Mouse (Mus musculus) liver, embryonic 12.5 days (tissue): ENCODE measurements at regions not wholly inside any gene's neighbourhood (a gene's known extent, or its start where the extent isn't known, plus 50 kb on each side); places are given as distances from the start of the nearest gene placed in this dataset.
"Not testable (repeated sequence)": the region's sequence is repeated elsewhere in the genome, so short reads cannot be mapped to it uniquely, and the experiment has no call there.

Experiments used
- ATAC-seq: fragments of 200-750 bp; cut with Nextera tagmentation; 2 replicates; pipeline ENCODE4 v1.8.0; 2017; ENCODE audit warnings: moderate number of reproducible peaks, mild to moderate bottlenecking, moderate library complexity
- H3K27ac ChIP-seq: fragments of 300-500 bp; sonication (generic); 2 replicates; pipeline ENCODE4 v1.5.1; 2016; ENCODE audit warnings: mild to moderate bottlenecking
- H3K27me3 ChIP-seq: fragments of 300-500 bp; sonication (generic); replicated peaks from 2 replicates; pipeline ENCODE4 v1.6.1; 2016; ENCODE audit warnings: mild to moderate bottlenecking, moderate library complexity
- H3K36me3 ChIP-seq: fragments of 300-500 bp; sonication (generic); 2 replicates; pipeline ENCODE4 v1.6.1; 2016; ENCODE audit warnings: mild to moderate bottlenecking, moderate library complexity
- H3K4me1 ChIP-seq: fragments of 300-500 bp; sonication (generic); 2 replicates; pipeline ENCODE4 v1.6.1; 2016
- H3K4me2 ChIP-seq: fragments of 300-500 bp; sonication (generic); 2 replicates; pipeline ENCODE4 v1.6.1; 2016; ENCODE audit warnings: mild to moderate bottlenecking, moderate library complexity
- H3K4me3 ChIP-seq: fragments of 300-500 bp; sonication (generic); 2 replicates; pipeline ENCODE4 v1.5.1; 2016; ENCODE audit warnings: mild to moderate bottlenecking, moderate library complexity
- H3K9ac ChIP-seq: fragments of 300-500 bp; sonication (generic); 2 replicates; pipeline ENCODE4 v1.6.1; 2016; ENCODE audit warnings: mild to moderate bottlenecking, moderate library complexity
- H3K9me3 ChIP-seq: fragments of 300-500 bp; sonication (generic); replicated peaks from 2 replicates; pipeline ENCODE4 v1.6.1; 2016; ENCODE audit warnings: mild to moderate bottlenecking, moderate library complexity
- WGBS: fragments of 180-500 bp; shearing (Covaris S2); methylation state at CpG from one replicate; pipeline ENCODE4 v1.1.7; 2016; ENCODE audit not compliant: insufficient replicate concordance; 5-methylcytosine and 5-hydroxymethylcytosine counted together

- no peaks in the 10 kb centered on the region for H3K4me1 ChIP-seq
- no peaks in the 10 kb centered on the region for H3K9me3 ChIP-seq
- H3K4me3 ChIP-seq, result no peak overlapping the region
- no peaks in the 10 kb centered on the region for H3K36me3 ChIP-seq
- no peak overlapping the region for H3K9ac ChIP-seq
- no peak overlapping the region for H3K27ac ChIP-seq
- no peaks in the 10 kb centered on the region for H3K27me3 ChIP-seq
- no peak for ATAC-seq
- H3K4me2 ChIP-seq, result no peak overlapping the region
- WGBS, result 28% methylated on average over 4 of the region's 4 CpGs
These were observed 280.7 kb downstream of the Diras2 start for GRCm38 (mm10) chr13:52250371-52250770.

DNA sequence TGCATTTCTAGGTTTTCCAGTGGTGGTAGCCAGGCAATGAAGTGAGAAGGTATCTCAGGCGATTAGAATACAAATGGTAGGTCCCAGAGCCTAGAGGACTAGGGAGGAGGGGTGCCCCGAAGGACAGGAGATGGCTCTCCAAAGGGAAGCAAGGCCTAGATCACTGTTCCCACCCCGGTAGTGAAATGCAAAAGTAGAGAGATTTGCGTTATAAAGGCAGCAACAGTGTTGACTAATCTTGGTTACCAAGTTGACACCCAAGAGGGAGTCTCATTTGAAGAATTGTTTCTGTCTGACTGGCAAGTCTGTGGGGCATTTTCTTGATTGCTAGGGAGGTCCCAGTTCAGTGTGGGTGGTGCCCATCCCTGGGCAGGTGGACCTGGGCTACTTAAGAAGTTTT is 278.8 kb downstream of the Diras2 start:
- no peak for ATAC-seq
- Histone ChIP-seq H3K27ac (no peak overlapping the region), H3K36me3 (no peaks in the 10 kb centered on the region), H3K9me3 (no peaks in the 10 kb centered on the region), H3K4me1 (peaks cover 7% of the 10 kb centered on the region; the same call in 1 of the 2 replicates), H3K4me2 (no peak overlapping the region), H3K4me3 (no peak overlapping the region), H3K27me3 (no peaks in the 10 kb centered on the region), H3K9ac (no peak overlapping the region)
- 54% methylated on average over 4 of the region's 4 CpGs for WGBS

DNA sequence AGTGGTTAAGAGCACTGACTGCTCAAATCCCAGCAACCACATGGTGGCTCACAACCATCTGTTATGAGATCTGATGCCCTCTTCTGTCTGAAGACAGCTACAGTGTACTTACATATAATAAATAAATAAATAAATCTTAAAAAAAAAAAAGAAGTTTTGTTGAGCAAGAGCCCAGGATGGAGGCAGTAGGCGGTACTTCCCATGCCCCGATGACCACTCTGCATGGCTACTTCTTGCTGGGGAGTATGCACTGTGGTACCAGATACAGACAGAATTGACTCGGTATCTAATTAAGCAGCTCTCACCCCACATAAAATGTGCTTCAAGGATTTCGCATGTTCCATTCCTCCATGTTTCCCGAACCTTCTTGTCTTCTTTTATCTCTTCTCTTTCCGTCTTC is 278.4 kb downstream of the Diras2 start:
- not testable (repeated sequence) for H3K36me3 ChIP-seq, H3K9ac ChIP-seq, H3K27ac ChIP-seq, H3K4me3 ChIP-seq, H3K4me1 ChIP-seq, H3K4me2 ChIP-seq, H3K27me3 ChIP-seq, H3K9me3 ChIP-seq, ATAC-seq
- 29% methylated on average over 6 of the region's 6 CpGs for WGBS

DNA sequence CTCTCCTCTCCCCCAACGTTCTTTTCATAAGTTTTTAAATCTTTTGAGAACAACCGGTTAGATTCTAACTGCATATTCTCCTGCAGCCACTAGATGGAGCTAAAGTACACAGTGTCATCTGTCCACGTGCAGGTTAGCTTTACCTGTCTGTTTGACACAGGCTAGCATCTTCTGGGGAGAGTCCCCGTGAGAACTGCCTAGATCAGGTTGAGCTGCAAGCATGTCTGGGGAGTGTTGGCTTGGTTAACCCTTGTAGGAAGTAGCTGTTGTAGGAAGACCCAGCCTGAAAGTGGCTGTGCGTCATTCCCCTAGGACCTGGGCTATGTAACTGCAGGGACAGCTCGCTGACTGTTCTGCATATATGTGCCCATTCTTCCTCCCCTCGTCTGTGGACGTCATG is 277.9 kb downstream of the Diras2 start:
- no peak overlapping the region for H3K27ac ChIP-seq
- H3K27me3 ChIP-seq, result no peaks in the 10 kb centered on the region
- no peak overlapping the region for H3K4me2 ChIP-seq
- H3K36me3 ChIP-seq, result no peaks in the 10 kb centered on the region
- H3K9me3 ChIP-seq, result no peaks in the 10 kb centered on the region
- 26% methylated on average over 8 of the region's 8 CpGs for WGBS
- no peak overlapping the region for H3K9ac ChIP-seq
- H3K4me3 ChIP-seq, result no peak overlapping the region
- H3K4me1 ChIP-seq, result peaks cover 7% of the 10 kb centered on the region; the same call in 1 of the 2 replicates
- ATAC-seq, result no peak

DNA sequence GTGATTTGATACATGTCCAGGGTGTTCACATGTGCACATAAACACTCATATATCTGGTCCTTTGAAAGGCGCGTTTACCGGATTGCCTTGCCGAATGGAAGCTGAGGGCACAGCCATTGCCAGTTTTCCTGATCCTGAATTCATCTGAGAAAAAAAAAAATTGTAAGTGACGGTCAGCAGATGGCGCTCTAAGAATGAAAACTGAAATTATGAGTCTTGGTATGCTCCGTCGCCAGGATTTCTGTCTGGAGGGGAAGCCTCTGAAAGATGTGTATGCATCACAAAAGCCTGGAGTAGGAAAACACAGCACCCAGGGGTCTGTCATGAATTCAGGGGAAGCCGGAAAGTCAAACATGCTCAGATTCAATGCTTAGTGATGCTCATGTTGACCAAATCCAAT is 276.9 kb downstream of the Diras2 start:
- Histone ChIP-seq H3K9ac (no peak overlapping the region), H3K9me3 (no peaks in the 10 kb centered on the region), H3K36me3 (no peaks in the 10 kb centered on the region), H3K4me3 (no peak overlapping the region), H3K4me2 (no peak overlapping the region), H3K27ac (no peak overlapping the region), H3K4me1 (peaks cover 7% of the 10 kb centered on the region; the same call in 1 of the 2 replicates), H3K27me3 (no peaks in the 10 kb centered on the region)
- ATAC-seq, result no peak
- WGBS, result 9% methylated on average over 9 of the region's 9 CpGs

DNA sequence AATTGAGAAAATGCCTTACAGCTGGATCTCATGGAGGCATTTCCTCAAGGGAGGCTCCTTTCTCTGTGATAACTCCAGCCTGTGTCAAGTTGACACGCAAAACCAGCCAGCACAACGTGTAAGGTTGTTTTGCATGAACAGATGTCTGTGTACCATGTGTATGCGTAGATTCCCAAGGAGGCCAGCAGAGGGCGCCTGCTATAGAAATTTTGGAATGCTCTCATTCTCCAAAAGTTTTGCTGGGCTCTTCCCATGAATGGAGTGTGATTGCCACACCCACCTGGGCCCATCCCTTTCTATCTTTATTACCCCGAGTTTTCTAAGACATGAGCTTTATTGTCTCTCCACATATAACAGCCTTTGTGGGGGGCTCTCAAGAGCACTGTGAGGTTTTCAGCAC is 275.4 kb downstream of the Diras2 start:
- 60% methylated on average over 5 of the region's 5 CpGs for WGBS

DNA sequence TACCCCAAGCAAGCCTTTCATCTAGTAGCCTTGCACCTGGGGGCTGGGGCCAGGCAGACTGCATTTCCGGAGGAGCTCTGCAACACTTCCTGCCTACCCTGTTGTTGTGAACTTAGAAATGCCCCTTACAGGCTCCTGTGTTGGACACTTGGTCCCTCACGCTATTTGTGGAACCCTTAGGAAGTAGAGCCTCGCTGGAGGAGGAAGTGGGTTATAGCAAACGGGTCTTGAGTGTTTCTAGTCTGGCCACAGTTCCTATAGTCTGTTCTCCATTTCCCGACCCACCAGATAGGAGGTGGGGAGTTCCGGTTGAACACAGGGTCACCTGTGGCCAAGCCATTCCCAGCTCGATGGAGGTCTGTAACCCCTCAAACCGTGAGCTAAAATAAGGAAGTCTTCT is 272.7 kb downstream of the Diras2 start:
- H3K9me3 ChIP-seq, result no peaks in the 10 kb centered on the region
- peaks cover 7% of the 10 kb centered on the region; the same call in 1 of the 2 replicates for H3K4me1 ChIP-seq
- 29% methylated on average over 8 of the region's 8 CpGs for WGBS
- no peak for ATAC-seq
- no peak overlapping the region for H3K4me3 ChIP-seq
- H3K4me2 ChIP-seq, result no peak overlapping the region
- no peak overlapping the region for H3K9ac ChIP-seq
- H3K27ac ChIP-seq, result no peak overlapping the region
- H3K27me3 ChIP-seq, result no peaks in the 10 kb centered on the region
- no peaks in the 10 kb centered on the region for H3K36me3 ChIP-seq

More for the DNA sequence above, 275.4 kb downstream of the Diras2 start:
- H3K36me3 ChIP-seq, result no peaks in the 10 kb centered on the region
- H3K4me1 ChIP-seq, result peaks cover 7% of the 10 kb centered on the region; the same call in 1 of the 2 replicates
- no peaks in the 10 kb centered on the region for H3K27me3 ChIP-seq
- no peak overlapping the region for H3K27ac ChIP-seq
- ATAC-seq, result no peak
- H3K9ac ChIP-seq, result no peak overlapping the region
- no peak overlapping the region for H3K4me3 ChIP-seq
- H3K9me3 ChIP-seq, result no peaks in the 10 kb centered on the region
- no peak overlapping the region for H3K4me2 ChIP-seq

- Histone ChIP-seq H3K27ac (no peak overlapping the region), H3K4me2 (no peak overlapping the region), H3K9ac (no peak overlapping the region), H3K9me3 (no peaks in the 10 kb centered on the region), H3K36me3 (no peaks in the 10 kb centered on the region), H3K4me1 (no peaks in the 10 kb centered on the region), H3K27me3 (no peaks in the 10 kb centered on the region), H3K4me3 (no peak overlapping the region)
- 81% methylated on average over 14 of the region's 14 CpGs for WGBS
- ATAC-seq, result no peak
These were observed 268.0 kb downstream of the Diras2 start for GRCm38 (mm10) chr13:52262949-52263550.

DNA sequence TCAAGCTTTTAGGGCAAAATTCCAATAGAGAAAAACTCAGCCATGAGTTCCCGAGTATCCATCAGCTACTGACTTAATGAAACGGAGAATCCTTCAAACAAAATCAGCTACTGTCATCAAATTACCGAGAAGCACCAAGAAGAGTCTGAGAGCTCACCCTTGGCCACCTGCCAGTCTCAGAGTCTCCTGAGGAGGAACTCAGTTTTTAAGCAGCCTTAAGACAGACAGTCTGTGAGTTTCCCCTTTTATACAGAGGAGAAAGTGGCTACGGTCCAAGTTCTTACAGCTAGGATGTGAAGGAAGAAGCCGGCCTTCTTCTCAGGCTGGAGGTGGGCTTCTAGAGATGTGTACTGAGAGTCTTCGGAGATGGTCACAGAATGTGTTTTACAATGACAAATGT is 262.8 kb downstream of the Diras2 start:
- Histone ChIP-seq H3K4me1 (no peaks in the 10 kb centered on the region), H3K36me3 (no peaks in the 10 kb centered on the region), H3K27me3 (no peaks in the 10 kb centered on the region), H3K4me3 (no peak overlapping the region), H3K9ac (no peak overlapping the region), H3K27ac (no peak overlapping the region), H3K4me2 (no peak overlapping the region), H3K9me3 (no peaks in the 10 kb centered on the region)
- ATAC-seq, result no peak
- WGBS, result 63% methylated on average over 6 of the region's 6 CpGs

GRCm38 (mm10) chr13:52273502-52274246 is 257.4 kb downstream of the Diras2 start:
- Histone ChIP-seq H3K4me3 (no peak overlapping the region), H3K36me3 (no peaks in the 10 kb centered on the region), H3K9me3 (no peaks in the 10 kb centered on the region), H3K4me2 (no peak overlapping the region), H3K4me1 (no peaks in the 10 kb centered on the region), H3K27ac (no peak overlapping the region), H3K9ac (no peak overlapping the region), H3K27me3 (no peaks in the 10 kb centered on the region)
- no peak for ATAC-seq
- 75% methylated on average over 19 of the region's 19 CpGs for WGBS

GRCm38 (mm10) chr13:52275196-52275595 is 255.9 kb downstream of the Diras2 start:
- Histone ChIP-seq H3K9ac (no peak overlapping the region), H3K4me1 (no peaks in the 10 kb centered on the region), H3K4me3 (no peak overlapping the region), H3K27me3 (no peaks in the 10 kb centered on the region), H3K9me3 (no peaks in the 10 kb centered on the region), H3K4me2 (no peak overlapping the region), H3K27ac (no peak overlapping the region), H3K36me3 (no peaks in the 10 kb centered on the region)
- WGBS, result 62% methylated on average over 5 of the region's 5 CpGs
- ATAC-seq, result no peak

GRCm38 (mm10) chr13:52275675-52276074 is 255.4 kb downstream of the Diras2 start:
- no peak for ATAC-seq
- Histone ChIP-seq H3K4me1 (no peaks in the 10 kb centered on the region), H3K27me3 (no peaks in the 10 kb centered on the region), H3K4me3 (no peak overlapping the region), H3K9me3 (no peaks in the 10 kb centered on the region), H3K27ac (no peak overlapping the region), H3K4me2 (peak overlapping the region; percentile 15; the same call in 1 of the 2 replicates), H3K36me3 (no peaks in the 10 kb centered on the region), H3K9ac (no peak overlapping the region; the same call in 1 of the 2 replicates)
- 8% methylated on average over 8 of the region's 8 CpGs for WGBS
